Mouse (Mus musculus) megakaryocyte, embryonic 14.5 days (primary cell): Measurements from ENCODE around the gene Tbxa2r.

Experiments
- FLI1 ChIP-seq: IDR thresholded peaks from 2 replicates; pipeline ENCODE4 v1.6.1; 2012; ENCODE audit warnings: low read length, inconsistent platforms, mixed read lengths
- GATA1 ChIP-seq: IDR thresholded peaks from 3 replicates; pipeline ENCODE4 v1.6.1; 2012; ENCODE audit warnings: mixed read lengths, low read length, inconsistent platforms, borderline replicate concordance

DNA sequence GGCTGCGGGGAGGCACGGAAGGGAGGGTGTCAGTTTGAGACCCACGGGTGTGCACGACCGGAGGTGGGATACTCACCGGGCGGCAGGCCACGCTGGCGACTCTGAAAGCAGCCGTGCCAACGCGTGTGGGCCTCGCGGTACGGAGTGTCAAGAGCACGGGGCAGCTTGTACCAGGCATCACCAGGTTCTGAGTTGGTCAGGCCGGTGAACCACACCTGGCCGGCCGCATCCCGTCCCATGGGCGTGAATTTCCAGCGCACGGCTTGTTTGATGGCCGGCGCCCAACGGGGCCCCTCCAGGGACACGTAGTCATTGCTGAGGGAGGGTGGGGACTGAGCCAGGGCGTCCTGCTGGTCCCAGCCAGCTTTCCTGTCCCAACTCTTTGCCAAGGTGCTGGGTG is 36.1 kb downstream of the Tbxa2r start:
- TF ChIP-seq GATA1 = no peak
- TF ChIP-seq FLI1 = no peak
